Mouse (Mus musculus): ENCODE results near the gene Lima1. TPM values are rescaled to one million over a fixed set of nuclear protein-coding genes. Genes with fewer than 3 reads are reported as not detected.

Lima1 gene
- polyA plus RNA-seq, 1 experiment from 2014 or later, result 41.1 TPM

GRCm38 (mm10) chr15:99806171-99806570 lies 69.1 kb downstream of the Lima1 start:
- no peaks in the 10 kb centered on the region for H3K9me3 ChIP-seq (ENCODE audit: low read depth, low read length)
- DNase-seq (no peak), ATAC-seq (ENCODE audit: insufficient read depth) (no peak)
- H3K27ac ChIP-seq (ENCODE audit: low read depth), result no peak overlapping the region
- H3K4me2 ChIP-seq, result no peak overlapping the region
- H3K27me3 ChIP-seq (ENCODE audit: insufficient read depth, low read length), result no peaks in the 10 kb centered on the region
- no peak overlapping the region for H3K4me3 ChIP-seq (ENCODE audit: low read depth, low read length)
- H3K9ac ChIP-seq, result no peak overlapping the region
- H3K4me1 ChIP-seq (ENCODE audit: insufficient read depth), result 0 out of 2 replicates have a peak, but pooled peaks cover 6% of the 10 kb centered on the region
- 57% methylated on average over 7 of the region's 7 CpGs for WGBS
- TF ChIP-seq CTCF (IDR thresholded peaks at IDR 0.05; ENCODE audit: low read depth), result no peak
- peaks cover 47% of the 10 kb centered on the region for H3K36me3 ChIP-seq (ENCODE audit: insufficient read depth)

- no peak for TF ChIP-seq CTCF (IDR thresholded peaks at IDR 0.05; ENCODE audit: low read depth)
- Histone ChIP-seq H3K4me1 (ENCODE audit: insufficient read depth) (0 out of 2 replicates have a peak, but pooled peaks cover 6% of the 10 kb centered on the region), H3K4me3 (ENCODE audit: low read depth, low read length) (no peak overlapping the region), H3K9ac (no peak overlapping the region), H3K9me3 (ENCODE audit: low read depth, low read length) (no peaks in the 10 kb centered on the region), H3K27me3 (ENCODE audit: insufficient read depth, low read length) (no peaks in the 10 kb centered on the region), H3K27ac (ENCODE audit: low read depth) (no peak overlapping the region), H3K36me3 (ENCODE audit: insufficient read depth) (peaks cover 50% of the 10 kb centered on the region), H3K4me2 (no peak overlapping the region)
- ATAC-seq (ENCODE audit: insufficient read depth) (no peak), DNase-seq (no peak)
- 92% methylated on average over 4 of the region's 4 CpGs for WGBS
These were observed 69.6 kb downstream of the Lima1 start for GRCm38 (mm10) chr15:99805673-99806072.

GRCm38 (mm10) chr15:99803186-99803644 lies 72.0 kb downstream of the Lima1 start:
- peak overlapping the region; percentile 58; the same call in 1 of the 2 replicates for H3K27ac ChIP-seq (ENCODE audit: low read depth)
- H3K4me1 ChIP-seq (ENCODE audit: insufficient read depth), result 0 out of 2 replicates have a peak, but pooled peaks cover 6% of the 10 kb centered on the region
- H3K36me3 ChIP-seq (ENCODE audit: insufficient read depth), result peaks cover 65% of the 10 kb centered on the region
- no peak overlapping the region for H3K4me3 ChIP-seq (ENCODE audit: low read depth, low read length)
- no peak overlapping the region for H3K9ac ChIP-seq
- no peaks in the 10 kb centered on the region for H3K27me3 ChIP-seq (ENCODE audit: insufficient read depth, low read length)
- H3K4me2 ChIP-seq, result no peak overlapping the region
- ATAC-seq (ENCODE audit: insufficient read depth) (peak; percentile 90), DNase-seq (peak; percentile 81)
- TF ChIP-seq CTCF (IDR thresholded peaks at IDR 0.05; ENCODE audit: low read depth), result no peak; the same call in 1 of the 2 replicates
- no peaks in the 10 kb centered on the region for H3K9me3 ChIP-seq (ENCODE audit: low read depth, low read length)
- 13% methylated on average over 6 of the region's 6 CpGs for WGBS

GRCm38 (mm10) chr15:99801885-99802572 lies 73.2 kb downstream of the Lima1 start:
- no peak for ATAC-seq (ENCODE audit: insufficient read depth)
- H3K4me3 ChIP-seq (ENCODE audit: low read depth, low read length), result no peak overlapping the region
- no peaks in the 10 kb centered on the region for H3K27me3 ChIP-seq (ENCODE audit: insufficient read depth, low read length)
- TF ChIP-seq CTCF (IDR thresholded peaks at IDR 0.05; ENCODE audit: low read depth), result no peak
- H3K4me2 ChIP-seq, result no peak overlapping the region
- H3K36me3 ChIP-seq (ENCODE audit: insufficient read depth), result peaks cover 60% of the 10 kb centered on the region
- 52% methylated on average over 24 of the region's 24 CpGs for WGBS
- no peak overlapping the region for H3K27ac ChIP-seq (ENCODE audit: low read depth)
- no peaks in the 10 kb centered on the region for H3K9me3 ChIP-seq (ENCODE audit: low read depth, low read length)
- no peak overlapping the region for H3K9ac ChIP-seq
- H3K4me1 ChIP-seq (ENCODE audit: insufficient read depth), result 0 out of 2 replicates have a peak, but pooled peaks cover 6% of the 10 kb centered on the region
- no peak for DNase-seq

GRCm38 (mm10) chr15:99799706-99800105 lies 75.5 kb downstream of the Lima1 start:
- DNase-seq, result no peak
- Histone ChIP-seq H3K4me1 (ENCODE audit: insufficient read depth) (0 out of 2 replicates have a peak, but pooled peaks cover 6% of the 10 kb centered on the region), H3K4me3 (ENCODE audit: low read depth, low read length) (no peak overlapping the region), H3K9me3 (ENCODE audit: low read depth, low read length) (no peaks in the 10 kb centered on the region), H3K4me2 (no peak overlapping the region), H3K27ac (ENCODE audit: low read depth) (no peak overlapping the region), H3K27me3 (ENCODE audit: insufficient read depth, low read length) (no peaks in the 10 kb centered on the region), H3K9ac (no peak overlapping the region), H3K36me3 (ENCODE audit: insufficient read depth) (peaks cover 52% of the 10 kb centered on the region)
- no peak for TF ChIP-seq CTCF (IDR thresholded peaks at IDR 0.05; ENCODE audit: low read depth)
- 56% methylated on average over 6 of the region's 6 CpGs for WGBS
- no peak for ATAC-seq (ENCODE audit: insufficient read depth)

- DNase-seq (no peak), ATAC-seq (ENCODE audit: insufficient read depth) (no peak)
- WGBS, result 63% methylated on average over 5 of the region's 5 CpGs
- Histone ChIP-seq H3K9me3 (ENCODE audit: low read depth, low read length) (no peaks in the 10 kb centered on the region), H3K9ac (no peak overlapping the region), H3K27me3 (ENCODE audit: insufficient read depth, low read length) (no peaks in the 10 kb centered on the region), H3K36me3 (ENCODE audit: insufficient read depth) (peaks cover 66% of the 10 kb centered on the region), H3K4me2 (no peak overlapping the region), H3K27ac (ENCODE audit: low read depth) (no peak overlapping the region), H3K4me1 (ENCODE audit: insufficient read depth) (no peaks in the 10 kb centered on the region), H3K4me3 (ENCODE audit: low read depth, low read length) (no peak overlapping the region)
- no peak for TF ChIP-seq CTCF (IDR thresholded peaks at IDR 0.05; ENCODE audit: low read depth)
These were observed 77.4 kb downstream of the Lima1 start for GRCm38 (mm10) chr15:99797898-99798297.

- Histone ChIP-seq H3K9me3 (ENCODE audit: low read depth, low read length) (no peaks in the 10 kb centered on the region), H3K9ac (no peak overlapping the region), H3K4me1 (ENCODE audit: insufficient read depth) (no peaks in the 10 kb centered on the region), H3K4me2 (no peak overlapping the region), H3K4me3 (ENCODE audit: low read depth, low read length) (no peak overlapping the region), H3K27me3 (ENCODE audit: insufficient read depth, low read length) (no peaks in the 10 kb centered on the region), H3K27ac (ENCODE audit: low read depth) (no peak overlapping the region), H3K36me3 (ENCODE audit: insufficient read depth) (peaks cover 70% of the 10 kb centered on the region)
- DNase-seq (no peak), ATAC-seq (ENCODE audit: insufficient read depth) (no peak)
- WGBS, result 78% methylated on average over 9 of the region's 9 CpGs
- no peak for TF ChIP-seq CTCF (IDR thresholded peaks at IDR 0.05; ENCODE audit: low read depth)
These were observed 78.5 kb downstream of the Lima1 start for GRCm38 (mm10) chr15:99796735-99797134.
